Mouse (Mus musculus): ENCODE measurements at regions not wholly inside any gene's neighbourhood (a gene's known extent, or its start where the extent isn't known, plus 50 kb on each side); places are given as distances from the start of the nearest gene placed in this dataset.

DNA sequence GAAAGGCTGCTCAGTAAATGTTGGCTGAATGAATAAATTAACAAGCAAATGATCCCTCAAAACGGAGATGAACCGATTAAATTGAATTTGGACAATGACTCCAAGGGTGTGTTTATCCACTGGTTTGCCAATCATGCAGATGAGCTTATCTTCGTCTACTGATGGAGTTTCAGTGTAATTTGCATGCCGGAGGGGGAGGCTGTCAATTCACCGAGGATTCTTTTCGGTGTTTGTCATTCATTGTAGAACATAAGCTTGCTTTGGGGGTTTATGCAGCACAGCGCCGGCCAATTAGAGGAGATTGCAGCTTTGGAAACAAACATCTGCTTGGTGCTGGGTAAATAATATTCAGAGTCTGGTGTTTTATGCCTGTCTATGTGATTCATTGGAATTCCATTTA is 132.7 kb downstream of the Otoa start:
- Histone ChIP-seq H3K4me3 (ENCODE audit: low read length) (no peak overlapping the region), H3K36me3 (ENCODE audit: control insufficient read depth, insufficient read depth, low read length) (no peaks in the 10 kb centered on the region), H3K27ac (ENCODE audit: low read depth, low read length) (no peak overlapping the region), H3K9me3 (ENCODE audit: control insufficient read depth, low read length) (no peaks in the 10 kb centered on the region), H3K4me1 (ENCODE audit: control insufficient read depth, insufficient read depth, low read depth, low read length) (no peaks in the 10 kb centered on the region), H3K9ac (ENCODE audit: low read depth, low read length) (no peak overlapping the region), H3K27me3 (replicated peaks; ENCODE audit: control insufficient read depth, insufficient read depth, low read length) (no peaks in the 10 kb centered on the region), H3K4me2 (ENCODE audit: low read length) (peak overlapping the region; percentile 25; the same call in 1 of the 2 replicates)
- peak; percentile 54 for ATAC-seq
- 44% methylated on average over 8 of the region's 8 CpGs for WGBS

- WGBS = 80% methylated on average over 3 of the region's 3 CpGs
These were observed 133.6 kb downstream of the Otoa start for GRCm38 (mm10) chr7:121215032-121215431.

DNA sequence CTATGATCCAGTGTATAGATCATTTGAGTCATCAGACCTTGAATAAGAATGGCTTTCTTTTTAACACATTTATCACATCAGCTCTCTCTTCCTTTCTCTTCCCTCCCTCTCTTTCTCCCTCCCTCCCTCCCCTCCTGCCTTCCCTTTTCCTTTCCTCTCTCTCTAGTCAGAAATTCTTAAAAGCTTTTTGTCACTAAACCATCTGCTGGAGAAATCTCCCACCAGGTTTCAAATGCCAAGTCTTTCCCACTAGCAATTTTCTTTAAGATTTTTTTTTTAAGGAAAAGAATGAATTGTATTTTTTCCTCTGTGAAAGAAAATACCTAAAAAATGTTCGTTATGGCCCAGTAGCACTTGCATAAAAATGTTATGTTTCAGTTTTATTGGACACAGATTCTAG is 134.3 kb downstream of the Otoa start:
- H3K4me3 ChIP-seq (ENCODE audit: low read length) = no peak overlapping the region
- H3K27me3 ChIP-seq (replicated peaks; ENCODE audit: control insufficient read depth, insufficient read depth, low read length) = no peaks in the 10 kb centered on the region
- no peak for ATAC-seq
- 83% methylated on average over 1 of the region's 1 CpGs for WGBS
- H3K4me2 ChIP-seq (ENCODE audit: low read length) = no peak overlapping the region
- no peak overlapping the region for H3K27ac ChIP-seq (ENCODE audit: low read depth, low read length)
- no peaks in the 10 kb centered on the region for H3K36me3 ChIP-seq (ENCODE audit: control insufficient read depth, insufficient read depth, low read length)
- H3K9me3 ChIP-seq (ENCODE audit: control insufficient read depth, low read length) = no peaks in the 10 kb centered on the region
- H3K4me1 ChIP-seq (ENCODE audit: control insufficient read depth, insufficient read depth, low read depth, low read length) = no peaks in the 10 kb centered on the region
- no peak overlapping the region for H3K9ac ChIP-seq (ENCODE audit: low read depth, low read length)

More at GRCm38 (mm10) chr7:121215032-121215431, 133.6 kb downstream of the Otoa start:
- H3K4me2 ChIP-seq (ENCODE audit: low read length) = no peak overlapping the region
- H3K9ac ChIP-seq (ENCODE audit: low read depth, low read length) = no peak overlapping the region
- H3K9me3 ChIP-seq (ENCODE audit: control insufficient read depth, low read length) = no peaks in the 10 kb centered on the region
- H3K4me3 ChIP-seq (ENCODE audit: low read length) = no peak overlapping the region
- ATAC-seq = no peak
- H3K27me3 ChIP-seq (replicated peaks; ENCODE audit: control insufficient read depth, insufficient read depth, low read length) = no peaks in the 10 kb centered on the region
- H3K27ac ChIP-seq (ENCODE audit: low read depth, low read length) = no peak overlapping the region
- H3K4me1 ChIP-seq (ENCODE audit: control insufficient read depth, insufficient read depth, low read depth, low read length) = no peaks in the 10 kb centered on the region
- H3K36me3 ChIP-seq (ENCODE audit: control insufficient read depth, insufficient read depth, low read length) = no peaks in the 10 kb centered on the region

DNA sequence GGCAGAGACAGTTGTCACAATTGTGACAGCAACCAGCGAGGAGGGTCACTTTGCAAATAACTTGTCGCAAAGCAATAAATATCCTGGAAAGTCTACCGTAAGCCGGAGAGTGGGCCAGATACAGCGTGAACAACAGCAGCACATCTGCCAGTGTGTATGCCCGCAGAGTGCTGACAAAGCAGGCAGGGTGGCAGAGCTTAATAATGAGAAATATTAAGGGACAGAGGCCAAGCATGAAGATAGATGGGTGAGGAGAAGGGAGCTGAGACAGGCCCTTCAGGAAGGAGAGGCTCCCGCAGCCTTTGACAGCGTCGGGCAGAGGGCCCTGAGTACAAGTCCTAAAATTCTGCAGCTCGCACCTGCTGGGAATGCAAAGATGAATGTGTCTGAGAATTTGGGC is 136.6 kb downstream of the Otoa start:
- no peaks in the 10 kb centered on the region for H3K4me1 ChIP-seq (ENCODE audit: control insufficient read depth, insufficient read depth, low read depth, low read length)
- H3K9me3 ChIP-seq (ENCODE audit: control insufficient read depth, low read length) = no peaks in the 10 kb centered on the region
- H3K27me3 ChIP-seq (replicated peaks; ENCODE audit: control insufficient read depth, insufficient read depth, low read length) = no peaks in the 10 kb centered on the region
- no peak overlapping the region for H3K27ac ChIP-seq (ENCODE audit: low read depth, low read length)
- no peak overlapping the region for H3K4me3 ChIP-seq (ENCODE audit: low read length)
- ATAC-seq = no peak
- WGBS = 69% methylated on average over 10 of the region's 10 CpGs
- H3K36me3 ChIP-seq (ENCODE audit: control insufficient read depth, insufficient read depth, low read length) = no peaks in the 10 kb centered on the region
- H3K4me2 ChIP-seq (ENCODE audit: low read length) = no peak overlapping the region
- H3K9ac ChIP-seq (ENCODE audit: low read depth, low read length) = no peak overlapping the region

- H3K9me3 ChIP-seq (ENCODE audit: control insufficient read depth, low read length) = no peaks in the 10 kb centered on the region
- no peak overlapping the region for H3K4me2 ChIP-seq (ENCODE audit: low read length)
- H3K36me3 ChIP-seq (ENCODE audit: control insufficient read depth, insufficient read depth, low read length) = no peaks in the 10 kb centered on the region
- H3K27me3 ChIP-seq (replicated peaks; ENCODE audit: control insufficient read depth, insufficient read depth, low read length) = no peaks in the 10 kb centered on the region
- no peaks in the 10 kb centered on the region for H3K4me1 ChIP-seq (ENCODE audit: control insufficient read depth, insufficient read depth, low read depth, low read length)
- no peak overlapping the region for H3K27ac ChIP-seq (ENCODE audit: low read depth, low read length)
- 94% methylated on average over 7 of the region's 7 CpGs for WGBS
- no peak overlapping the region for H3K9ac ChIP-seq (ENCODE audit: low read depth, low read length)
- H3K4me3 ChIP-seq (ENCODE audit: low read length) = no peak overlapping the region
- no peak for ATAC-seq
These were observed 139.7 kb downstream of the Otoa start for GRCm38 (mm10) chr7:121221158-121221557.

DNA sequence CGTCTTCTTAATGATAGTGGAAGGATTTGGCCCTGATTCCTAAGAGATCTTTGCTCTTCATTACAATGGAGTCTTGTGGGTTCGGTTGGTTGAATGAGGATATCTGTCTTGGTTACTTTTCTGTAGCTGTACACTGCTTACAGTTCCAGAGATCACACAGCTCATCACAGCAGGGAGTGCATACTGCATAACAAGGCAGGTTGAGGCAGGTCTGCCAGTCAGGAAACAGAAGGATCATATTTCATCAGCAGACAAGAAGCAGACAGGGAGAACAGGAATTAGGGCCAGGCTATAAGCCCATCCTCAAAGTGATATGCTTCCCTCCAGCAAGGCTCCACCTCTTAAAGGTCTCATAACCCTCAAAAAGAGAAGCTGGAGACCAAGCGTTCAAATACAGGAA is 150.4 kb downstream of the Otoa start:
- Histone ChIP-seq H3K4me2 (ENCODE audit: low read length) (no peak overlapping the region), H3K27ac (ENCODE audit: low read depth, low read length) (no peak overlapping the region), H3K9ac (ENCODE audit: low read depth, low read length) (no peak overlapping the region), H3K4me3 (ENCODE audit: low read length) (no peak overlapping the region), H3K9me3 (ENCODE audit: control insufficient read depth, low read length) (no peaks in the 10 kb centered on the region), H3K27me3 (replicated peaks; ENCODE audit: control insufficient read depth, insufficient read depth, low read length) (no peaks in the 10 kb centered on the region), H3K4me1 (ENCODE audit: control insufficient read depth, insufficient read depth, low read depth, low read length) (no peaks in the 10 kb centered on the region), H3K36me3 (ENCODE audit: control insufficient read depth, insufficient read depth, low read length) (no peaks in the 10 kb centered on the region)
- ATAC-seq = no peak
- 70% methylated on average over 3 of the region's 3 CpGs for WGBS

- H3K4me2 ChIP-seq (ENCODE audit: low read length) = no peak overlapping the region
- H3K36me3 ChIP-seq (ENCODE audit: control insufficient read depth, insufficient read depth, low read length) = no peaks in the 10 kb centered on the region
- no peaks in the 10 kb centered on the region for H3K9me3 ChIP-seq (ENCODE audit: control insufficient read depth, low read length)
- 80% methylated on average over 6 of the region's 6 CpGs for WGBS
- no peak overlapping the region for H3K4me3 ChIP-seq (ENCODE audit: low read length)
- H3K27ac ChIP-seq (ENCODE audit: low read depth, low read length) = no peak overlapping the region
- no peak overlapping the region for H3K9ac ChIP-seq (ENCODE audit: low read depth, low read length)
- no peak for ATAC-seq
- H3K27me3 ChIP-seq (replicated peaks; ENCODE audit: control insufficient read depth, insufficient read depth, low read length) = no peaks in the 10 kb centered on the region
- no peaks in the 10 kb centered on the region for H3K4me1 ChIP-seq (ENCODE audit: control insufficient read depth, insufficient read depth, low read depth, low read length)
These were observed 153.4 kb downstream of the Otoa start for GRCm38 (mm10) chr7:121234831-121235230.

DNA sequence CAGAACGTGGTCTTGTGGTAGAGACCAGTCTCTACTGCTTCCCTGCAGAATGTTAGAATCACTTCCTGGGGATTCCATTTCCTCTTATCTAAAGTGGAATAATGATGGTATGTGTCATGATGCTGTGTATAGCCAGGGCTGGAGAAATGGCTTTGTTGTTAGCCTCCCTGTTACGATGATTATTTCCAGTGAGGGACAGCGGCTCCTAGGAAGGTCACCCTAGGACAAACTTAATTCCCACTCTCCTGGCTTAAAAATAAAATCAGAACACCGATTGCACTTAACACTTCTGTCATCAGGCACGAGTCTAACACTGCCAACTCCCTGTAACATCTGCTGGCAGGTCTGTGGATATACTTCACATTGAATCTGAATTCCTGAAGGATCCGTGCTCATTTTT is 151.9 kb upstream of the Hs3st2 start:
- Histone ChIP-seq H3K27me3 (replicated peaks; ENCODE audit: control insufficient read depth, insufficient read depth, low read length) (no peaks in the 10 kb centered on the region), H3K4me3 (ENCODE audit: low read length) (no peak overlapping the region), H3K36me3 (ENCODE audit: control insufficient read depth, insufficient read depth, low read length) (no peaks in the 10 kb centered on the region), H3K4me1 (ENCODE audit: control insufficient read depth, insufficient read depth, low read depth, low read length) (no peaks in the 10 kb centered on the region), H3K9ac (ENCODE audit: low read depth, low read length) (no peak overlapping the region), H3K27ac (ENCODE audit: low read depth, low read length) (no peak overlapping the region), H3K4me2 (ENCODE audit: low read length) (no peak overlapping the region), H3K9me3 (ENCODE audit: control insufficient read depth, low read length) (no peaks in the 10 kb centered on the region)
- 87% methylated on average over 6 of the region's 6 CpGs for WGBS
- no peak for ATAC-seq

GRCm38 (mm10) chr7:121247845-121248244 is 143.8 kb upstream of the Hs3st2 start:
- no peaks in the 10 kb centered on the region for H3K9me3 ChIP-seq (ENCODE audit: control insufficient read depth, low read length)
- 61% methylated on average over 6 of the region's 6 CpGs for whole genome bisulfite sequencing
- no peaks in the 10 kb centered on the region for H3K36me3 ChIP-seq (ENCODE audit: control insufficient read depth, insufficient read depth, low read length)
- no peak overlapping the region for H3K4me3 ChIP-seq (ENCODE audit: low read length)
- no peaks in the 10 kb centered on the region for H3K27me3 ChIP-seq (replicated peaks; ENCODE audit: control insufficient read depth, insufficient read depth, low read length)
- H3K4me2 ChIP-seq (ENCODE audit: low read length) = no peak overlapping the region
- no peak overlapping the region for H3K27ac ChIP-seq (ENCODE audit: low read depth, low read length)
- no peak overlapping the region for H3K9ac ChIP-seq (ENCODE audit: low read depth, low read length)
- H3K4me1 ChIP-seq (ENCODE audit: control insufficient read depth, insufficient read depth, low read depth, low read length) = no peaks in the 10 kb centered on the region
- no peak for ATAC-seq

GRCm38 (mm10) chr7:121257466-121257865 is 134.2 kb upstream of the Hs3st2 start:
- H3K9ac ChIP-seq (ENCODE audit: low read depth, low read length) = no peak overlapping the region
- WGBS = 74% methylated on average over 2 of the region's 2 CpGs
- no peak overlapping the region for H3K4me3 ChIP-seq (ENCODE audit: low read length)
- H3K4me1 ChIP-seq (ENCODE audit: control insufficient read depth, insufficient read depth, low read depth, low read length) = no peaks in the 10 kb centered on the region
- no peaks in the 10 kb centered on the region for H3K27me3 ChIP-seq (replicated peaks; ENCODE audit: control insufficient read depth, insufficient read depth, low read length)
- H3K4me2 ChIP-seq (ENCODE audit: low read length) = no peak overlapping the region
- H3K27ac ChIP-seq (ENCODE audit: low read depth, low read length) = no peak overlapping the region
- no peaks in the 10 kb centered on the region for H3K9me3 ChIP-seq (ENCODE audit: control insufficient read depth, low read length)
- ATAC-seq = no peak
- no peaks in the 10 kb centered on the region for H3K36me3 ChIP-seq (ENCODE audit: control insufficient read depth, insufficient read depth, low read length)
